Mouse (Mus musculus) layer of hippocampus, postnatal 25 days (tissue): ENCODE data around the gene Cd44. TPM values are rescaled to one million over a fixed set of nuclear protein-coding genes. Genes with fewer than 3 reads are reported as not detected.
A peak's percentile ranks its signal among the peaks of the same experiment; 100 is the strongest.

Source experiments
- DNase-seq, 2 experiments: peaks; one replicate each; pipeline ENCODE4 v3.0.0; 2022; ENCODE audit warnings: mixed read lengths in 2 of 2, low spot score in 1 of 2; ENCODE audit errors: extremely low spot score in 1 of 2
- total RNA-seq, 2 experiments: library from RNA; stranded (reverse); gene quantifications; 2 replicates each; pipeline ENCODE4 v1.2.3; 2021

The Cd44 gene
- total RNA-seq = 1 to 10 TPM; 3.7 to 4.0 TPM

DNA sequence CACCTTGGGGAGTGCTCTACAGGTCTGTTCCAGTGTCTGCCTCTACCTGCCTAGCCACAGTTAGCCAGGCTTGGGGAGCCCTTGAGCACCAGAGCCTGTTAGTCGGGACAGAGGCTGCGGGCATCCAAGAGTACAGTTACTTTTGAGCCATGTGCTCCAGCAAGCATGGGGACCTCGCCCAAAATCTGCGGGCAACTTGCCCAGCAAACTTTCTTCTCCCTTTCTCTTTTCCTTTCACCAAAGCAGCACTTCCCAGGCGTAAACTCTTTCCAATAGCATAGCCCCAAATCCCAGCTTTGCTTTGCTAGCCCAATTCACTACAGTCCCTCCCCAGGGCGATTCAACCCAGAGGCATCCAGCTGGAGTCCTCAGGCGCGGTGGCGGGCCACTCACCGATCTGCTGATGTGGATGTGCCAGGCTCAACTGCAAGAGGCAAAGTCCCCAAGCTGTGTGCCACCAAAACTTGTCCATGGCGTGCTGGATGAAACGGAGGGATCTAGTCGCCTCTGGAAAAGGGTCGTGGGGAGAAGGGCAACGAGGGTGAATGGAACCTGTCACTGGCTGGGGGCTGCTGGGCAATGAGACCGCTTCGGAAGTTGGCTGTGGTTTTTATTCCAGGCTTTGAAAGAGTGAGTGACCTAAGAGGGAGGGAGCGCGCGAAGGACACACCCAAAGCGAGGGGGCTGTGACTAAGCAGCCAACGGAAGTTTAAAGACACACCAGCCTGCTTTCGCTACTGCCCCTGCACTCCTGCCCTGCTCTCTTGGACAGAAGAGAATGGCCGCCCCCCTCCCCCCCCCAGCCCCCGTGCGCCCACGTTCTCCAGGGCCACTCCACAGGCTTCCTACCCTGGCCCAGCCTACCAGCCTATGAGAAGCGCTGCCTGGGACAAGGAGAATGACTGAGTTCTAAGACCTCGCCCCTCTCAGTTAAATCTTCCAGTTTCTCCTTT, at the start of gene Cd44:
TSS of gene Cd44 (minus strand) at position 791 of the 953 bp plus-strand sequence.
- DNase-seq = peak in 1 of 2 experiments; percentile 21

GRCm38 (mm10) chr2:102948481-102948857, 47.0 kb upstream of the Cd44 start:
- no peak for DNase-seq

- DNase-seq = no peak
Measured at GRCm38 (mm10) chr2:102947846-102948480, 46.5 kb upstream of the Cd44 start.

DNA sequence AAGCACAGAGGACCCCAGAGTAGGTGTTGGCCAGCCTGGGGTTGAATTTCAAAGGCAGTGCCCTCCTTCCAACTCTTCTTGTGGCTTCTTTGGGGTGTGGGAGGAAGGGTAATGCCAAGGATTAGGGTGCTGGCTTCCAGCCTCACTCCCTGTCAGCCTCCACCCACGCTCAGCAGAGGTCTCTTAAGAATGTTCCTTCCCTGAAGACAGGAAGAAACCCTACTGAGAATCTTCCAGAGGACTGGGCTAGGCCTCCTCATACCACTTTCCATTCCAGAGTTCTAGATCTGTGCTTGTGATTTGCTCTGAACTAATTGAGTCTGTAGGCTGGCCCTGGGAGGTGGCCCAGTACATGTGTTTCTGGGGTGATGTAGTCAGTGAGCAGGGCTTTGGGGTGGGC, 43.6 kb upstream of the Cd44 start:
- no peak for DNase-seq

DNA sequence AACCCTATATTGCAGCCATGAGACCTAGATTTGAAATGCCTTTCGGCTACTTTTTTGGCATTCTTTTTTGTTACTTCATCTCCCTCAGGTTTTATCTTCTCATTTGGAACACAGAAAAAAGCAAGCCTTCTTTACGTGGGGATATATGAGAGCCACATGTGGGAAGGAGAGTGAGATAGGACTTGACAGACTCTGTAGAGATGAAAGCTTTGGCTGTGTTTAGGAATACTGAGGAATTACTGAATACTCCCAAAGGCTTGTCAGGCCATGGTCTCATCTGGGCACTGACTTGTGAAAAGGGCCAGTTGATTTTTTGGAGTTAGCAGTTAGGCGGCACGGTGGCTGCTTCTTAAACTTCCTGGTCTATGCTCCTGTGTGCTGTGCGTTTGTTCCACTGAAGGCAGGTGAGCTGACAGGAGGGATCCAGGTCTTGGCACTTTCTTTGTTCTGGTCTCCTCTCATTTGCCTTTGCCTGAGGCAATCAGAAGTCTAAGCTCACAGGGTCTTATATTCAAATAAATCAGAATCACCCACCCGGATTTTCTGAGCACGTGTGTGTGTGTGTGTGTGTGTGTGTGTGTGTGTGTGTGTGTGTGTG, 43.0 kb upstream of the Cd44 start:
- no peak for DNase-seq

DNA sequence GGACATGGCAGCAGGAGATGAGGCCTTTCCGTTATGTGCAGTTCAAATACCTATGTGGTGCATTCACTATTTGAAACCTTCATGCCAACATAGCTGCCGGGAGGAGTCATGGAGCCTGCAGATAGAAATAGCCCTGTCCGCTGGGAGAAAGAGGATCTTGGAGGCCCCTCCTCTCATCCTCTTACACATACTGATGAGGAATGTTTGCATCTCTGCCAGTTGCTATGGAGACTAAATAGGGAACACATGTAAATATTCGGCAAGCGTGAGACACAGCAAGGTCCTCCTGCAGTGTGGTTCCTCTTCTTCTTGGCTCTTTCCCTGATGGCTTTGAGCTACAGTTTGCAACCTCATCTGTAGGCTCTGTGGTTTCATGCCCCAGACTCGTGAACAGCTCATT, 42.5 kb upstream of the Cd44 start:
- no peak for DNase-seq

- no peak for DNase-seq
Measured at GRCm38 (mm10) chr2:102942782-102943080, 41.3 kb upstream of the Cd44 start.

- no peak for DNase-seq
Measured at GRCm38 (mm10) chr2:102941937-102942781, 40.7 kb upstream of the Cd44 start.

GRCm38 (mm10) chr2:102940813-102941361, 39.4 kb upstream of the Cd44 start:
- no peak for DNase-seq

GRCm38 (mm10) chr2:102940158-102940557, 38.7 kb upstream of the Cd44 start:
- no peak for DNase-seq

- DNase-seq = no peak
Measured at GRCm38 (mm10) chr2:102936886-102937285, 35.4 kb upstream of the Cd44 start.

- no peak for DNase-seq
Measured at GRCm38 (mm10) chr2:102934834-102935233, 33.4 kb upstream of the Cd44 start.

DNA sequence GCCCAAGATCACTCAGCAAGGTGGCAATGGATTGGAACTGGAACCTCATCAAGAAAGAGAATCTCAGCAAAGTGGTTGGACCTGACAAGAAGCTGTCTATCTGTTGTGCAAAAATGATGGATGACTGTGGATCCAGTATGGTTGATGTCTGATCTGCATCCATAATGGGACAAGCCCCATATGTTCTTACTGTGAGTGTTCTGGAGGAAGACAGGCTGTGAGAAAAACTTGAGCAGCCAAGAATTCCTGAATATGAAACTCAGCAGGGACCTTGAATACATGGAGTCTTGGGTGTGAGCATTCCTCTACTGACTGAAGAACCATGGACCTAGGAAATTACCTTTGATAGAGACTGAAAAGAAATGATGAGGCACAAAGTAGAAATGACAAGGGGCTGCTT, 32.3 kb upstream of the Cd44 start:
- DNase-seq = no peak

DNA sequence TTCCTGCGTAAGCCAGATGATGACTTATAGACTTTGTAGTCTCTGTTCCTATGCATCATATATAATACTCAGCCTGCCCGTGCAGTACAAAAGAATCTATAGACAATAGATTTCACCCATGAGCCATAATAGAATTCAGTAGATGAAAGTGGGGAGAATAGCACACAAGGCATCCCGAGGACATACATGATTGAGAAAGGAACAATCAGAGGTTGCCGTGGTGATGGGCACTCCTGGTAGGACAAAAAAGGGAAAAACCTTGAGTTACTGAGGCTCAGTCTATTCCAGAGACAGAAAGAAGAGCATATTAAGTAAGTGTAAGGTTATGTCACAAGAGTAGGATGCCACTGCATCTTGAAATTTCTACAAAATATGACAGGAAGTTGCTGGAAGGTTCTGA, 31.7 kb upstream of the Cd44 start:
- DNase-seq = no peak

DNA sequence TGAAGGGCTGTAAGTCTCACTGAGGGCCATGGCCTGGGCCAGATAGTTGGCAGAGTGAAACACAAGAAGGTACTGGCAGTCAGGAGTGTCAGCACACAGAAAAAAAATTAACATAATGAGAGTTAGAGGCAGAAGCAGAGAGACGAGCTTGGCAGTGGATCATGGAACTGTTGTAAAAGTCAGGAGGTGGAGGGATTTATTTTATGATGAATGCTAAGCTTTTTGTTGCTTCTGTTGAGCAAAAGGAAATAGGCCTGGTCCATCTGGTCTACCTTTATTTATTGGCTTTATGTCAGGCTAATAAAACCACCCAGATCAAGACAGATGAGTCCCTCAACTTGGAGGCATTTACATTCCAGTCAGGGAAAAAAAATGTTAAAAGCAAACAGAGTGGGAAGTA, 31.2 kb upstream of the Cd44 start:
- DNase-seq = no peak

GRCm38 (mm10) chr2:102928211-102928610, 26.7 kb upstream of the Cd44 start:
- DNase-seq = no peak

DNA sequence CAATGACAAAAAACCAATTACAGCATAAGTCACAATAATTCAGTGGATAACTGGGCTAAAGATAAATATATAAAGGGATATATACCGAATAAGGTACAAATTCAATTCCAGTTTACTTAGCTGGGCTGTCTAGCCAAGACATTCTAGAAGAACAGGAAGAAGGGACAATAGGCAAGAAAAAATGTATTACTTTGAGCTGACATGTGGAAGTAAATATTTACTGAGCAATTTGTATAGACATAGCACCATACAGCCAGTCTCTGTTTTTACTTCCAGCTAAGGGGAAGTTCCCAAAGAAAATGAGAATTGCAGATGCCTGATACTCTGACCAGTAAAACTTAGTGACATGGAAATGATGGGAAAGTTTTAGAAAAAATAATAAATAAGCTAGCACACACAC, 23.0 kb upstream of the Cd44 start:
- DNase-seq = no peak

GRCm38 (mm10) chr2:102923682-102924081, 22.2 kb upstream of the Cd44 start:
- DNase-seq = no peak

DNA sequence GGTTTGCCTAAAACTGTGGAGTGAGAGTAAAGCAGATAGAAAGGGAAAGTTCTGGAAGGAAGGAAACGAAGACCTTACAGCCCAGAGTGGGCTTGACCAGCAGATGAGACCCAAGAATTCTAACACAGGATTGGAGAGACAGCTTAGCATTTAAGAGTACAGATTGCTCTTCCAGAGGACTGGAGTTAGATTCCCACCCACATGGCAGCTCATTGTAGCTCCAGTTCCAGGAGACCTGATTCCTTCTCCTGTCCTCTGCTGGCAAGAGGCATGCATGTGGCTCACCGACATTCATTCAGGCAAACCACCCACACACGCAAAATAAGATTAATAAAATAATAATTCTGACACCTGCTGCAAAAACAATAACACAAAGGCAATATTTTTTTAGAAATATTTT, 20.6 kb upstream of the Cd44 start:
- no peak for DNase-seq

DNA sequence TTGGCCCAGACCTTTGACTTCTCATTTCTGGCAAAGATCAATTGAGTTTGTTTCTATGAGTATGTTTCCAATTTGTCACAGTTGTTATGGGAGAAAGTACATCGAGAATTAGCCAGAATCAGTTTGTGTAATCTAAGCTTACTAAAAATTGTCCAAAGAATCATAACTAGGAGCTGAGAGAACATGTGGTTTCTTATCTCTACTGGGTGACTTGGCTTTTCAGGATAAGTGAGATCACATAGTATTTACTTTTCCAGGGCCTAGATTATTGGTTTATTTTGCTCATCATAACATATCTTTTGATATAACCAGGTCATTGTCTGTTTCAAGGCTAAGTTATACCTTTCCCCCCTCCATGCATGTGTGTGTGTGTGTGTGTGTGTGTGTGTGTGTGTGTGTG, 16.8 kb upstream of the Cd44 start:
- no peak for DNase-seq
